Mouse (Mus musculus) CD4-positive helper T cell, adult 2 months (primary cell): ENCODE data around the gene Plekha1.
A peak's percentile ranks its signal among the peaks of the same experiment; 100 is the strongest.

ENCODE experiments used
- DNase-seq: peaks from one replicate; pipeline ENCODE4 v3.0.0-alpha.2; 2012; ENCODE audit warnings: low read depth, missing footprints, low spot score

Plekha1 gene

GRCm38 (mm10) chr7:130865613-130866591, at the start of gene Plekha1:
Gene Plekha1 (plus strand): TSS chr7:130865756.
- DNase-seq, result peak; percentile 99

GRCm38 (mm10) chr7:130816243-130816642, 49.3 kb upstream of the Plekha1 start:
- no peak for DNase-seq

- peak; percentile 40 for DNase-seq
Measured at GRCm38 (mm10) chr7:130818813-130819212, 46.7 kb upstream of the Plekha1 start.

- no peak for DNase-seq
Measured at GRCm38 (mm10) chr7:130819624-130820023, 45.9 kb upstream of the Plekha1 start.

DNA sequence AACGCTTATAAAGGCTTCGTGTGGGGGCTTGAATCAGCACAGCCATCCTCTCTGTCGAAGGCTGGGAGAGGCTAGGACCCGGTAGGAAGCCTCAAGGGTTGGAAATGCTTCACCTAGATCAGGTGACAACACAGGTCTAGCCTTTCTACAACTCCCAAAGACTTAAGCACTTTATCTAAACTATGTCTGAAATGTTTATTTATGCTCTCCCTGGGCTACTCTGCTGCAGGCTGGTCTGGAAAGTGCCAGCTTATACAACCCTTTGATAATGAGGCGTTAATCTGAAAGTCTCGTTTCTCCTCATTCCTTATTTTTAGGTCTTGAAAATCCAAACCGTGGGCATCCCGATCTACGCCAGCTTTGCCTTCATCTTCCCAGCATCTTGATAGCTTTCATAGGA, 41.6 kb upstream of the Plekha1 start:
- no peak for DNase-seq

DNA sequence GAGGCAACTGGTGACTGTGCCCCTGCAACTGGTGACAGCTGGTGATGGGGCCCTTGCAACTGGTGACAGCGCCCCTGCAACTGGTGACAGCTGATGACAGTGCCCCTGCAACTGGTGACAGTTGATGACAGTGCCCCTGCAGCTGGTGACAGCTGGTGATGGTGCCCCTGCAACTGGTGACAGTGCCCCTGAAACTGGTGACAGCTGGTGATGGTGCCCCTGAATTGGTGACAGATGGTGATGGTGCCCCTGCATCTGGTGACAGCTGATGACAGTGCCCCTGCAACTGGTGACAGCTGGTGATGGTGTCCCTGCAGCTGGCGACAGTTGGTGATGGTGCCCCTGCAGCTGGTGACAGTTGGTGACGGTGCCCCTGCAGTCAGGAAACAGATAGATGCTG, 39.2 kb upstream of the Plekha1 start:
- no peak for DNase-seq

GRCm38 (mm10) chr7:130827431-130827830, 38.1 kb upstream of the Plekha1 start:
- peak; percentile 39 for DNase-seq

- peak; percentile 67 for DNase-seq
Measured at GRCm38 (mm10) chr7:130827844-130828403, 37.6 kb upstream of the Plekha1 start.

DNA sequence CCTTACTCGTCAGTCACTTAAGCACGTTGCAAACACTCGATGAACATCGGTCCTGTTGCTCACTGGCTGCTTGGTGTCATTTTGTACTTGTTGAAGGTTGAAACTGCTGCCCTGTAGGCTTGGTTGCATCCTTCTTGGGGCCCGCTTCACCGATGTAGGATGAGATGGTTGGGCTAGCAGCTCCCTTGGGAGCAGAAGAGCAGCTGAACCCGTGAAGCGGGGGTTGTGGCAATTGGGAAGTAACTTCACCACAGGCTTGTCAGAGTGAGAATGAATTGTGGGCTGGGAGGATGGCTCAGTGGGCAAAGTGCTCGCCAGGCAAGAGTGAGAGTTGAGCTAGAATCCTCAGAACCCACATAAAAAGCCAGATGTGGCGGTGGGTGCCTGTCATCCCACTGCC, 37.1 kb upstream of the Plekha1 start:
- peak; percentile 24 for DNase-seq

DNA sequence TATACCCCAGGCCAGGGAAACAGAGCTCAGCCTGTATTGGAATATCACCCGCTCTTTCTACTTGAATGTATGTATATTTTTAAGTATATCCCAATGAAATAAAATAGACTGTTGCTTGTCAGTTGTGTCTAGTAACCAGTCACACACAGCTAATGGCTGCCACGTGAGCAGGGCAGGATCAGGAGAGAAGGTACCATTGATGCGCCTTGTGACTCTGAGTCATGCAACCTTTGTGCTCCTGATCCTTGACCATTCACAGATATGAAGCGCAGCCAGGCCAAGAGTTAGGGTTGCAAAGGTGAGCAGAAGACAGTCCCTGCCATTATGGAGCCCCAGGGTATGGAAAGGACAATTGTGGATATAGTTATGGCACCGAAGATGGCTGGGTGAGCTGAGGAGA, 34.0 kb upstream of the Plekha1 start:
- DNase-seq, result no peak

DNA sequence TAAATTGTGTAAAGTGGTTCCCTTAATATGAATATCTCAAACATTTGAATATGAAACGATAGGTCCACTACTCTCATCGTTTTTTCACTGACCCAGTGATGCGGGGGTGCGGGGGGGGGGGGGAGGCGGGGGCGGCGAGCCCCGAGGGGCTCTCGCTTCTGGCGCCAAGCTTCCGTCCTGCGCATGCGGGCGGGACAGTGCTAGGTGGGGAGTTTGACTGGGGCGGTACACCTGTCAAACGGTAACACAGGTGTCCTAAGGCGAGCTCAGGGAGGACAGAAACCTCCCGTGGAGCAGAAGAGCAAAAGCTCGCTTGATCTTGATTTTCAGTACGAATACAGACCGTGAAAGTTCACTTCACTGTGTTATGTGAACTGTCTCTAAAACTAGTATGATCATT, 31.3 kb upstream of the Plekha1 start:
- DNase-seq, result peak; percentile 93

DNA sequence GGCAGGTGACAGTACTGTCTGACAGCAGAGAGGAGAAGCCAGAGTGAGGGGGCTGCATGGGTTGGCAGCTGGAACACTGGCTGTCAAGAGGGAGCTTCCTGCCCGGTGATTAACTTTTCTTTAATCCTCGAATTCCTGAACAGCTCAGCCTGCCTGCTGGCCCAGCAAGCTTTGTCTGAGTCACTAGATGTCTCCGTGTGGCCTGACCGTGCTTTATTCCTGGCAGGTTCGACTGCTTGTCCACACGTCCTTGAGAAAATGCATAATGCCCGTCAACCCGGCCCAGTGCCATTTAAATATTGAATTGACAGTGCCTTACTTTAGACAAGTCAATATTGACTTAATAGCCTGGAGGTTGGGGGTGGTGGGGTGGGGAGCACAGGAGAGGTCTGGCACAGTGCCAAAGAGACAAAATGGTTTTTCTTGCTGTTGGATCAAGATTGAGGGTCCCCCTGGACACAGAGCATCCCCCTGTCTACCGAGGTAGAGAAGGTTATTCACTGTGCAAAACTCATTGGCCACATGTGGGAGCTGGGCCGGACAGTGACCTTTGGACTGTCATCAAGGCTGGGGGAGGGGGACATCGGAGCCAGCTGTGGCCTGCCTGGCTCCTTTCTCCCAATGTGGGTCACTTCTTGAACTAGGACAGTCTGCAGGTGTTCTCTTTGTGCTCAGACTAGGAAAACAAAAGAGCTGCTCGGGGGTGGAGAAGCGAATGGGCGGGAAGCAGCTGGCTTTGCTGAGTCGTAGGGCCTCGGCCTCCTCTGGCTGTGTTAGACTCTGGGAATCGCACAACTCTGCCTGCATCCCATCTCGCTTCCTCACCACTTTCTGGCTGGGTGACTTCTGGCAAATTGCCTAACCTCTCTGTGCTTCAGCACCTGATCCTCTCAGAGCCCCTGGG, 30.3 kb upstream of the Plekha1 start:
- DNase-seq, result no peak

- DNase-seq, result no peak
Measured at GRCm38 (mm10) chr7:130836066-130836465, 29.5 kb upstream of the Plekha1 start.

- no peak for DNase-seq
Measured at GRCm38 (mm10) chr7:130837941-130838657, 27.5 kb upstream of the Plekha1 start.

- no peak for DNase-seq
Measured at GRCm38 (mm10) chr7:130838658-130839025, 26.9 kb upstream of the Plekha1 start.

DNA sequence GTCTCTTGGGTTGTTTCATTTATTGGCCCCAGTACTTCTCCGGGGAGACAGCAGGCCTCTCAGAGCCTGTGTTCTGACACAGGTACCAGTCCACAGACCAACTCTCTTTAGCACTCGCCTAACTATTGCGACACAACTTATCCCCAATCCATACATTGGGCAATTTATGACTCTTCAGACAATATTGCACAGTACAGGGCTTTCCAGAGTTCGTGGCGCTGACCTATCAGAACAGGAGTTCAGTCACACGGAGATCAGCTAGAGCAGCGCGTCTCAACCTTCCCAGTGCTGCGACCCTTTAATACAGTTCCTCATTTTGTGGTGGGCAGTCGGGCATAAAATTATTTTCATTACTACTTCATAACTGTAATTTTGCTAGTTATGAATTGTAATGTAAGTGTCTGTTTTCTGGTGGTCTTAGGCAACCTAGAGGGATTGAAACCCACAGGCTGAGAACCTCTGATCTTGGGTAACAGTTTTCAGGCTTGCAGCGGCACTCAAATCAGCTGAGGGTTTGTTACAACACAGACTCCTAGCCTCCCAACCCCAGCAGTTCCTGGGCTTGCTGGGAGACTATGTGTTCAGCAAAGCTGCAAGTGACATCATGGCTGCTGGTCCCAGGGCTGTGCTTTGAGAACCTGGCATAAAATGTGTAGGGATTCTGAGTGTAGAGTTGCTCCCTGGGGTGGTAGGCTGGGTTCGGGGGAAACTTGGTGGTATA, 26.0 kb upstream of the Plekha1 start:
- no peak for DNase-seq

- no peak for DNase-seq
Measured at GRCm38 (mm10) chr7:130847164-130847718, 18.3 kb upstream of the Plekha1 start.

DNA sequence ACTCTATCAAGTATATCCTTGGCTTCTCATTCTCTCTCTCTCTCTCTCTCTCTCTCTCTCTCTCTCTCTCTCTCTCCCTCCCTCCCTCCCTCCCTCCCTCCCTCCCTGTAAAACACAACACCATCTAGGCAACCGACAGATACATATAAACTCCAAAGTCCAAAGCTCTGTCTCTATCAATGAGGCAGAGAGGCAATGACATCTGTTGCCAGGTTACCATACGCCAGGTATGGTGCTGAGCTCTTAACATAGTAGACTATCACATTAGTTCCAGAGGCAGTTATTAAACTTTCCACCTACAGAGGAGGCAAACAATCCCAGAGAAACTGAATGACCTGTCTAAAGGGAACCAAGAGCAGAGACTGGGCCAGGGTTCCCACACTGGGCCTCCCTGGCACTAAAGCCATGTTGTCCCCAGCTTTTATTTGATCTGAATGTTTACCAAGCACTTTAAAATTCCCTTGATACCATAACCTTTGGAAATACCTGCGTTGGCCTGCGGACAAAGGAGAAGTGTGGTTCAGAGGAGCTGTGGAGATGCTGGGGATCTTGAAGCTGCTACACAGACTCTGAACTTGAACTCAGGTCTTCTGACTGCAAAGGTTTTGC, 10.8 kb upstream of the Plekha1 start:
- no peak for DNase-seq

GRCm38 (mm10) chr7:130855681-130856080, 9.9 kb upstream of the Plekha1 start:
- DNase-seq, result no peak

GRCm38 (mm10) chr7:130857973-130858372, 7.6 kb upstream of the Plekha1 start:
- DNase-seq, result no peak
